Mouse (Mus musculus): ENCODE measurements around the gene Mtap.

Mtap gene

DNA sequence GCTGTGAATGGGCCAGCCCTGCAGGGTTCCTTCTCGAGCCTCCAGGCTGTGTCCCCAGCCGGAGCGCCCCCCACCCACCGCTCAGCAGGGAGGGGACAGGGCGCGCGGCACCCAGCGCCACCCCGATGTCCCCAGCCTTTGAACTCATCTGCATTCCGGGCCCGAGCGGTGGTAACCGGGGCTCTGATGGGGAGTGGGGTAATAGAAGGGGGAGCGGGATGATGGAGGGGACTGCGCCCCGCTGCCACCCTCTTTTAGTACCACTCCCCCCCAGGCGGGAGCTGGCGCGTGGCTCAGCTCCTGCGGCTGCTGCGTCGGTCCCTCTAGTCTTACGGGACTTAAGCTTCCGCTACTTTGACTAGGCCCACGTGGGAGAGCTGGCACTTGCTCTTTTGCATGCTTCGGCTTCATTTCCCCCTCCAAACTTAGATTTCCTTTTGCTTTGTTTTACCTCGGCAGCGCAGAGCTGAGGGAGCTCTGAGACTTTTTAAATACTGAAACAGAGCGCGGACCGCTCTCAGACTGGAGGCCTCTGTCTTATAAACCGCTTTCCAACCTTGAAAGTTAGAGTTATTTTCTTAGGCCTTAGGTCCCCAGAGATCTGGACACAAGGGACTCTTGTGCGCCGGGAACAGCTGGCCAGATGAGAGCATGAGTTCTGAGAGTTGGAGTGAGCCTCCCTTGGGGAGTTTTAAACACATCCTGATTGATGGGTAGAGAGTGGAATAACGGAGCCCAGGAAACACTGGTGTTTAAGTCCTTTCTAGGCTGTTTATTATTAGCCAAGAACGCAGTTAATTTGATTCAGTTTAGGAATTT, 829 bp downstream of the Mtap start:
- DNase-seq: no peak

DNA sequence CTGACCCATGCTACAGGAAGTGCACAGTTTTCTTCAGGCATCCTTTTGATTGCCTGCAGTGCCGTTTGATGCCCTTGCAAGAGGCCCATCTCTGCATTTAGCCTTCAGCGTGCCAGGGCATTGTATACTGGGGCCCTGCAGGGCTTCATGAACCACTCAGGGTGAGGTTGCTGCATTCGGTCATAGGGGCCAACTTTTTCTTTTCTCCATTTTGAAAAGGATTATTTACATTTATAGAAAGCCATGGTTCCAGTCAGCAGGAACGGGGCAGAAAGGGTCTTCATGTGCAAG, 1.4 kb downstream of the Mtap start:
- no peak for DNase-seq

DNA sequence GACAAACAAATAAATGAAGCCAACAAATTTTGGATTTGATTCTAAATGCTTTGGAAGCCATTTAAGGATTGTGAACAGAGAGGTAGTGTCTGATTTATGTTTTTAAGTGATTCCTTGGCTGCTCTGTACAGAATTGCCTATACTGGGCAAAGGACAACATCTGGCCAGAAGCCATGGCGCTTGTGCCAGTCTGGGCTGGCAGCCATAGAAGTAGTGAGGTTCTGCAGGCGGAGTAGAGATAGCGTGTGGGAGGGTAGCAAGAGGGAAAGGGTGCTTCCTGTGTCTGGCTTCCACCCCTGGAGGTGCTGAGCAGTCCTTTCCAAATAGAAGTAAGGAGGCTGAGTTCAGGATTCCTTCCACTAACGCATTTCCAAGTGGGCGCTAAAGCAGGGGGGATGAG, 3.9 kb downstream of the Mtap start:
- peak in 1 of 2 experiments; percentile 26 for DNase-seq

DNA sequence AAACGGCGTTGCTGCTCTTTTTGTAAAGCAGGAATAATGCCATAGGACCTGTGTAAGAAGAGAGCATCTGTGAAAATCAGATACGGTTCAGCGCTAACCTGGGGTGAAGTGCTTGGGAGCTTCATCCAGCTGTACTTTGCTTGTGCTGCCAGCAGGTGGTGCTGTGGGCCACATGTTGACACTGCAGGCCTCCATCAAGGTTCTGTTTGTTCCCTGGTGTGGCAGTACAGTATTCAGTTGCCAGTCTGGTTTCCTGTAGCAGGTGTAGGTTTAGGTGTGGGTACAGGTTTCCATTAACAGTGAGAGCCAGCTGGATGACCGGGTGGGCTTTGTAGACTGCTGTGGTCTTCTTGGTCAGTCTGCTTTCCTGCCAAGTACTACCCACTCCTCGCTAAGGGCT, 8.5 kb downstream of the Mtap start:
- peak; percentile 79 to 86 for DNase-seq

DNA sequence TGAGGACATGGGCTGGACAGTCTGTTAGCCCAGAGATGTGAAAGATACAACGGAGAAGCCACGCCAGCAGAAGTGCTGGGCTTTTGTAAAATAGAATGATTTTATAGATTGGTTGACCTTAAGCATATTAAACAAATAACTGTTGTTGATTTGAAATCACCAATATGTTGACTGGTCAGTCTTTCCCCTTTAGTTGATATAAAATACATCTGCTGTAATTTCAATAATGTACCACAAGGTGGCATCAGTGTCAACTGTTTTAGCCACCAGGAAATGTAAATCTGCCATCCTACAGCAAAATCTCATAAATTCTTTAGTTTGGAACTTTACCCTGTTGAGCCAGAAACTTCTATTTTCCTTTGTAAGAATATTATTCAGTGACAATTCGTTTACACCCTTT, 9.4 kb downstream of the Mtap start:
- DNase-seq: no peak

DNA sequence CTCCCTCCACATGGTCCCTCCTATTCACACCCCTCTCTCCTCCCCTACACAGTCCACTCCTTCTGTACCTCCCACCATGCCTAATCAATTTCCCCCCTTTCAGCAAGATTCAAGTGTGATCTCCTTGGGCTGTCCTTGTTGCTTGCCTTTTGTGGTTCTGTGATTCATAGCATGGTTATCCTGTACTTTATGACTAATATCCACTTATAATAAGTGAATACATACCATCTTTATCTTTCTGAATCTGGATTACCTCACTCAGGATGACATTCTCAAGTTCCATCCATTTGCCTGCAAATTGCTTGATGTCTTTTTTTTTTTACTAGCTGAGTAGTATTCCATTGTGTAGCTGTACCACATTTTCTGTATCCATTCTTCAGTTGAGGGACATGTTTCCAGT, 12.3 kb downstream of the Mtap start:
- DNase-seq: no peak

DNA sequence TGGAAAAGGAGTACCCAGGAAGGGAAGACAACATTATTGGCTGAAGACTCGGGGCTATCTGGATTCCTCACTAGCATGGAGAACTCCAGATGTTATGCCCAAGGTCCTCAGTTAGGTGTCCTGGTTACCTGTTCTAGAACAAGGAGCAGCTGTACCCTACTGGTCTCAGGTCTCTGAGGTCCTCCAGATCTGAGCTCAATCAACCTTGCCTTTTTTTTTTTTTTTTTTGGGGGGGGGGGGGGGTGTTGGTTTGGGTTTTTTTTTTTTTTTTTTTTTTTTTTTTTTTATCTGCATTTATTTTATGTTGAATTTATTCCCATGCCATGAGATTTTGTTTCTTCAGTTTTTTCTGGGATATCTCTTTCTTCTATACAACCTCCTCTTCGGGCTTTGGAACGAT, 24.5 kb downstream of the Mtap start:
- DNase-seq: no peak

DNA sequence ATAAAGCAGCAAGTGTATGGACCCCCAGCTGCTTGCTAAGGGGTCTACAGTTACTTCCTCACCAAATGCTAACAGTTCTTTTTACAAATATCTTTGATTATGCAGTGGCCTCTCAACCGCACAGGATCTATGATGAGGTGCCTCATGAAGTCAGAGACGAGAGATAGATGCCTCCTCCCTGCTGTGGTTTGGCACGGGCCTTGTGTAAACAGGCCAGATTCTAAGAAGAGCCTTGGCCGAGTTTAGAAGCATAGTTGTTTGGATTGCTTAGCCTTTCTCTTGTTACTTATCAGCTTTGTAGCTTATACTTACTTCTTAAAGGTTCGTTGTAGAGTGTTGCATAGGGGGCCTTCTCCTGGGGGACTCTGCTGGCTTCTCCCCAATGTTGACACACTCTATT, 25.6 kb downstream of the Mtap start:
- peak; percentile 34 to 51 for DNase-seq

DNA sequence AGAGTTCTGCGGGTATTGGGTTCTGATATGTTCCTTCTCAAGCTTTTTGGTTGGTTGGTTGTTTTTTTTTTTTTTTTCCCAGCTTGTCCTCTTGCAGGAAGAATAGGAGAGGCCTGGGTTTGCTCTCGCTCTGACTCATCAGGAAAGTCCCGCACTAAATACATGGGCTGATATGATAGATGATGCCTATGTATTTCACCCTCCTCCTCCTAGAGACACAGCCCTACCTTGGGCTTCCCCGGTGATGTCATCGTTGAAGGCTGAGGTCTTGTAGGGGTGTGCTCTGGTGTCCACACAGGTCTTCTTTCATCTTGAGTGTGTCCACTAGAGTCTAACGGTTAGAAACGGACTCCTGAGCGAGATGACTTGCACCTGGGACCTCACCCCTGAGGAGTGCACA, 26.7 kb downstream of the Mtap start:
- no peak for DNase-seq

DNA sequence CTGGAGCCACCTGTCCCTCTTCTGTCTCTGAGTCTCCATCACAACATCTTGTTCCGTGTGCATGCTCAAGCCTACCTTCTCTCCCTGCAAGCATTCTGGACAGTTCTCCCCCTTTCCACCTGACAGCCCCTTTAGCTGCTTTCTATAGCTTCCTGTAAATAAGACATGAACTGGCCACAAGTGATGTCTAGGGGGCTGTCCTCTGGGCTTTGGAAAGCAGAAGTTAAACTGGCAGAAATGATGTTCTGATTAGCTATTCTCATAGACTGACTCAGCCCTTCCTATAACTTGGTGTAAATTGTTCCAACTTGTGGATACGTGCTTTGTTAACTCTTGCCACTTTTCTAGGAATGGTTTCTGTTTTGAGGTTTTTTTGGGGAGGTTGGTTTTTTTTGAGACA, 27.8 kb downstream of the Mtap start:
- DNase-seq: no peak

DNA sequence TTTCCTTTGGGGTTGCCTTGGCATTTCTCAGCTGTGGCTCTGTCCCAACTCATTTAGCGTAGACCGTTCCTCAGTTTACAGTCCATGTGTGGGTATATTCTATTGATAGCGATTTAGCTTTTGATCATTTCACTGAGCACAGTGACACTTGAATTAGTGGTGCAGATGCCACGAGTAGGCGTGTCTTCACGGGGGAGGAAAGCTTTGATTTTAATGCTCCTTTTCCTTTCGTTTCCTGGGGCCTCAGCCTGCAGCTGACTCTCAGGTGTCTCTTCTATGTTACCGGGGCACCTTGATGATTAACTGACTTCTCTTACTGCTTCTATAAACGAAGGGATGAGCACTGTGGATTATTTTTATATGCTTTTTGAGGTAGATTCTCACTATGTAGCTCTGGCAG, 32.0 kb downstream of the Mtap start:
- DNase-seq: no peak

DNA sequence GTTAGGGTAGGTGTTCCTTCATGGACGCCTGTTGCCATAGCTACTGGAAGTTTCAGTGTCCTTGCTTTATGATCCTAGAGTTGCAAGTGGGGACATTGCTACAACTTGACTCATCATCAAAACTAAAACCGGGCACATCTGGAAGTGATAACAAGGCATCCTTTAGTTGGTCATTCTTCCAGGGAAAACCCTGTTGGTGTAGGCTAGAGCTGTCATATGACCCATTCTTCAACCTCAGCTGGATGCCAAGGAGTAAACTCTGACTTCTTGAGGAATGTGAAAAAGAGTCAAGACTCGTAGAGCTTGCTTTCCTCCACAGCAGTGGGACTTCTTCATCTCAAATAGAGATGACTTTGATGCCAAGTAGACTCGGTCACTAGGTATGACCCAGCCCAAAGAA, 32.8 kb downstream of the Mtap start:
- no peak for DNase-seq

DNA sequence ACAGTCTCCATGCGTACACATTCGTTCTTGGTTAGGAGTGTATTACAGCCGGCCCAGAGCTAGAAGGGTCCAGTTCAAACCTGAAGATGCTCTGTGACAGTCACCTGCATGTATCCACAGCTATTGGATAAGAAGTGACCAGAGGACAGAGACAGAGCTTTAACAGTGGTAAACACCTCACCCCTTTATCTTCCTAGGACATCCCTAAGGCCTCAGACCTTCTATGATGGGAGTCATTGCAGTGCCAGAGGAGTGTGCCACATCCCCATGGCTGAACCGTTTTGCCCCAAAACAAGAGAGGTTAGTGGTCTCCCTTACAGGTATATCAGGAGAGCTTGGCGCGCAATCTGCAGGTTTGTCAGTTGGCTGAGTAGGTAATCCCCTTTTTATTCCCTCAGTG, 34.0 kb downstream of the Mtap start:
- no peak for DNase-seq

DNA sequence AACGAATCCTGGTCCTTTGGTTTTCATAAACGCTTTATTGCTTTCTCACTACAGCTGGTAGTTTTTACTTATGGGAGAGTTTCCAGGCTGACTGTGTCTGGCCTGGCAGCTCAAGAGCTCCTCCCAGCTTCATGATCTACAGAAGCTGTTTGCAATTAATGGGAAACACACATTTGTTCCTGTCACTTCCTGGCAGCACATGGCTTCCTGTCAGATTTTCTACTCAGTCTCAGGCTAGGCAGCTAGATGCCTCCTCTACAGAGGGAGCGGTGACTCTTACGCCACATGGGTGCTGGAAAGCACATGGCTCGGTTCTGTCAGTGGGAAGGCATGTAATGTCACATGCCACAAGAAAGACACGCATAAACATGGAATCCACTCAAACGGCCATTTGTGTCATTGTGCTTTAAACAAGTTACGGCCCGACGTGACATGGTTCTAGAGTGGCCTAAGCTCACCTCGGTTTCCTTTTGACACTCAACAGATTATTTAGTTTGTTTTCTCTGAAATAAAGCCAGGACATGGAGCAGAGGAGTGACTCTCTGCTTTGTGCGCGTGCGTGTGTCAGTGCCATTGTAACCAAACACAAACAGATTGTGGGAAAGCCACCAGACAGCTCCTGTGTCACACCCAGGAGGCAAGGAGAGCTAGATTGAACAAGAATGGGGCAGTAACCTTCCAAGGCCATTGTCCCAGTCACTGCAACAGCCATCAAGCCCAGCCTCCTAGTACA, 36.1 kb downstream of the Mtap start:
- DNase-seq: no peak

DNA sequence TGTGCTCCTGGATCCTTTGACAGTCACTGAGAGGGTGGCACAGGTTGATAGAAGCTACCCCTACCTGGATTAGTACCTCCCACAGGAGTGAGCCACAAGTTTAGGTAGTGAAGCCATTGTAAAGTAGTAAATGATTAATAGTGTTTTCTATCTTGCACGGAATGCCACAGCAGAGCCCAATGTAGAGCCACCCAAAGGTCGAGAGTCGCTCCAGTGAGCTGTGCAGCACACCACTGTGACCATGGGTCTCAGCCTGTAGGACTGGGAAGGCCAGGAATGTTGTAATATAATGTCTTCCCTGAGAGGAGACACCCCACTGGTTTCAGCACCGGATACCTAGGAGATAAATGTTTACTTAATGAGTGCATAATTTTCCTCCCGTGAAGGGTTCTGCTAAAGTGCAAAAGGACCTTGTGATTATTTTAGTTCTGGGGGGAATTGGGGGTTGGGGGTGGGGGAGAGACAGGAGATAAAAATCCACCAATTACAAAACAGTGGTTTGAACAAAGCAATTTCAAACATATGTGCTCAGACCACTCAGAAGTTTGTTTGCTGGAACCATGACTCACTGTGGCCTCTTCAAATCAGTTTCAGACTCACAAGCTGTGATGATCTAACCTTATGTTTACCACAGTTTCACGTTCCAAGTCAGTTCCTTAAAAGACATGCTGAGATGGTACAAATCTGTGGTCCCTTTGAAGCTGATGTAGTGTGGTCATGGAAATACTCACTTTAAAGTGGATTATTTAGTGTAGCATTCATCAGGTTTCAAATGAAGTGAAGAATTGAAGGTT, 40.8 kb downstream of the Mtap start:
- no peak for DNase-seq

DNA sequence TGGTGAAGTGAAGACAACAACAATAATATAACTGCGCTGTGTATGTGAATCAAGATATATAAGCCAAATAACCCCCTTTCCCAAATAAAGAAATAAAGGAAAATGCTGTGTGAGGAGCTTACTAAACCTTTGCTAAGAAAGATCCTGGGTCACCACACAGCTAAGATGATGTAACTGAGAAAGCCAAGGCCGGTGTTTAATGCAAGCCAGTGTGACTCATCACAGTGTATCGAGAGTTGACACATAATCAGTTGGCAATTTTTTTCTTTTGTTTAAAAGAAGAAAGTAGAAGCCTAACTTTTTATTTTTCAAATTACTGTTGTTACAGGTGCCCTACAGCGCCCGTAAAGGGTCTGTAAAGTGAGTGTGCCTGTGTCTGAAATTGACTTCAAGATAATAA, 43.2 kb downstream of the Mtap start:
- DNase-seq: no peak

DNA sequence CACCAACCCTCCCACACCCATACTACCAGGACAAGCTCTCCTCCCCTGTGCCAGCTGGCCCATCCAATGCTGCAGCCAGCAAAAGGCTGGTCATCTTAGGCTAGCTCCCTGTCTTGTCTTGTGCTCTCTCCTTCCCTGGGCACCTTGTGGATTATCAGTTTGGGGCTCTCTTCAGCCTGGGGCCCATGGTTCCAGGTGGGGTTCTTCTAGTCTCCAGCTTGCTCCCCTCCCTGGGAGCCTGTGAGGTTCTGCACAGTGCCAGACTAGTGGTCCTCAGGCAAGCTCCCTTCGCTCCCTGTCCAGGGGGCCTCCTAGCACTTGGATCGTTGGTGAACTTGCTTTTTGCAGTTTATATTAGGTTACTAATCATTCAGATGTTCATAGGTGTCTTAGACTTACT, 44.7 kb downstream of the Mtap start:
- no peak for DNase-seq

DNA sequence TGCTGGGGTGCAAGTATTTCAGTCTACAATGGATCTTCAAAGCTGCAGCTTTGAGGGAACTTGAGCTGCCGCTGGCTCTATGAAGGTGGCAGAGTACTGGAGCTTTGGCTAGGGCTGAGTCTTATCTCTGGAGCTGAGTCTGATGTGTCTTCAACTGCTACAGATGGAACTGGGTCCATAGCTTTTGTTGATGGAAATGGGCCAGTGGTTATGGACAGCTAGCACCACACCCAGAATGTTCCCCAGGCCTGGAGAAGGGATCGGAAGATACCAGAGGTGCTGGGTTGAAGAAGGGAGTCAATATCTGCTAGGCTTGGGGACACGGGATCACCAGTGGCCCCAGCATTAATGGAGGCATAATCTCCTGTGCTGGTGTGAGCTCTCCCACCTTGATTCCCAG, 45.6 kb downstream of the Mtap start:
- no peak for DNase-seq

DNA sequence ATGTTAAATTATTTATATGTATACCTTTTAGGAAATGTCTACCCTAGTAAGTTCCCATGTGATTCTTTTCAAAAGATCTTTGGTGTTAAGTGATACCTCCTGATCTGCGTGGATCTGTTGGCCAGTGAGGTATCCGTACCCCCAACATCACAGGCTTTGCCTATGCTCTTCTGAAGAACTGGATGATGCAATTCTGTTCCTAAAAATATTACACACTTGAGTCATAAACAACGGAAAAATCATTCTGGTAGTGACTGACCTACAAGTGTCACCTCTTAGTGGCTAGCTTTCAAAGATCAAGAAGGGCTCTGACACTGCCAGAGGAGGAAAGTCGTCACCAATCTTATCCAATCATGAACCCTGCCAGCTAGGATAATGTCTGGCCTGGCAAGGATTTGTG, 58.6 kb downstream of the Mtap start:
- no peak for DNase-seq

DNA sequence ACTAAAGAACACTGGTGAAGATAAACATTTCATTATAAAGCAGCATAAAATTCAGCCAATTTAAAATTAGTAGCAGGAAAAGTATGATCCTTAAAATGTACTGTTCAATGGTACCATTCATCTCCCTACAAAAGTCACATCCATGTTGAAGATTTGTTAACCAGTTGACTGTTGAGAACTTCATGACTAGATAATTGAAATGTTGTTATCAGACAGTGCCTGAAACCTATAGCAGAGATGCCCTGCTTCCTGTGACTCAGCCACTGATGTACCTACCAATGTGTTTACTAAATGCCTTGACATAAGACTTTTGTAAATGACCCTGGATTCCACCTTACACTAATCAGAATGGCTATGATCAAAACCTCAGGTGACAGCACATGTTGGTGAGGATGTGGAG, 60.2 kb downstream of the Mtap start:
- no peak for DNase-seq

DNA sequence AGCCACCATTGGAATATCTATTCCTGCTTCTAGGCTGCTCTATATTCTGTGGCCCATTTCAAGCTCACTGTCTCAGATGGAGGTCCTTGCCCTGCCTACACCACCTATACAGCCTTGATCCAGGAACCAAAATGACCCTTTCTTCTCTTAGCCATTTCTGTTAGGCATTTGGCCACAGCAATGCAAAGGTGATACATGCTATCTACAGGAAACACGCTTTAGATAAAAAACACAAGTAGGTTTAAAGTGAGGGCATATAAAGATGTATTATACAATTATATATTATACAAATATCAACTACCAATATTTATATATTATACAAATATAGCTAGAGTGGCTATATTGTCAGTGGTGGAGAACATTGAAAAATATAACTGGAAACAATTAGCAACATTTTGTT, 63.9 kb downstream of the Mtap start:
- DNase-seq: no peak

DNA sequence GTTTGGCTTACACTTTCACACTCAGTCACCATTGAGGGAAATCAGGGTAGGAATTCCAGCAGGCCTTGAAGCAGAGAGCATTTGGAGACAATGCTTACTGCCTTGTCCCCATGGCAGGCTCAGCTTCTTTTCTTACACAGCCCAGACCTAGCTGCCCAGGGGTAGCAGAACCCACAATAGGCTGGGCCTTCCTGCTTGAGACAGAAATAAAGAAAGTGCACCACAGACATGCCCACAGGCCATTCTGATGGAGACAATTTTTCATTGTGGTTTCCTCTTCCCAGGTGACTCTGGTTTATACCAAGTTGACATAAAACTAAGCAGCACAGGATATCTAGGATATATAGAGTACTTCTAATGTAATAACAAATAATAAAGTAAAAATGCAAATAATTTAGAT, 72.4 kb downstream of the Mtap start:
- no peak for DNase-seq

DNA sequence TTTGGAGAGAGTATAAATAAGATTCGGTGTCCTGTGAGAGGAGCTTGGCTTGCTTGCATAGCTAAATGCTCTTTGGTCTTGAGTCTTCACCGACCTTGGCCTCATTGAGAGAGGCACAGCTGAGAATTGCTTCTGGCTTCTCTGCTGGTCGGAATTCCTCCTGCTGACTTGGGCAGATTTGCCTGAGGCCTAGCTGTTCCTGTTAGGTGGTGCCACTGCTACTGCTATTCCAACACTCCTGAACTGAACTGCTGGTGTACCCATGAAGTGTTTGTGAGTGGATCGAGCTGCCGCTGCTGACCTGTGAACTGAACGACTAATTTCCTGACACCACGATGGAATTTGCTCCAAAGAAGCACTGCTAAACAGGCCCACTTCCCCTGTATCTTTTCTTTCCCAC, 73.4 kb downstream of the Mtap start:
- DNase-seq: no peak

DNA sequence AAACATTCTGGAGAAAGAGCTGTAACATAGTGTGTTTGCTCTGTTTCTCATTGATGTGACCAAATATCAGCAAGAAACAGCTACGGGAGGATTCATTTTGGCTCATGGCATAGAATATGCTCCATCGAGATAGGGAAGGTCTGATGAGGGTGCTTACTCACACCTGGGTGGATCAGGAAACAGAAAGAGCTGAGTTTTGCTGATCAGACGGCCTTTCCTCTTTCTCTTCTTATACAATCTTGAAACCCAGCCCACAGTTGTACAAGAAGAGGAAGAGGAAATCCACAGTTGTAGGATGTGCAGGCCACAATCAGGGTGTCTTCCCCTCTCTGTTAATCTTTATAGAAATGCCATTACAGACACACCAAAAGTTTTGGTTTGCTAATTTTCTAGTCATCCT, 75.3 kb downstream of the Mtap start:
- no peak for DNase-seq
